Mouse (Mus musculus): ENCODE results near the gene 2810006K23Rik. TPM values are rescaled to one million over a fixed set of nuclear protein-coding genes. Genes with fewer than 3 reads are reported as not detected.
A peak's percentile ranks its signal among the peaks of the same experiment; 100 is the strongest.
"Not testable (repeated sequence)": the region's sequence is repeated elsewhere in the genome, so short reads cannot be mapped to it uniquely, and the experiment has no call there.

2810006K23Rik gene
- 18.0 and 20.0 TPM in 2 replicates for polyA plus RNA-seq (2016; fragmentation: Nextera tagmentation; extraction: Ambion mirVana)

DNA sequence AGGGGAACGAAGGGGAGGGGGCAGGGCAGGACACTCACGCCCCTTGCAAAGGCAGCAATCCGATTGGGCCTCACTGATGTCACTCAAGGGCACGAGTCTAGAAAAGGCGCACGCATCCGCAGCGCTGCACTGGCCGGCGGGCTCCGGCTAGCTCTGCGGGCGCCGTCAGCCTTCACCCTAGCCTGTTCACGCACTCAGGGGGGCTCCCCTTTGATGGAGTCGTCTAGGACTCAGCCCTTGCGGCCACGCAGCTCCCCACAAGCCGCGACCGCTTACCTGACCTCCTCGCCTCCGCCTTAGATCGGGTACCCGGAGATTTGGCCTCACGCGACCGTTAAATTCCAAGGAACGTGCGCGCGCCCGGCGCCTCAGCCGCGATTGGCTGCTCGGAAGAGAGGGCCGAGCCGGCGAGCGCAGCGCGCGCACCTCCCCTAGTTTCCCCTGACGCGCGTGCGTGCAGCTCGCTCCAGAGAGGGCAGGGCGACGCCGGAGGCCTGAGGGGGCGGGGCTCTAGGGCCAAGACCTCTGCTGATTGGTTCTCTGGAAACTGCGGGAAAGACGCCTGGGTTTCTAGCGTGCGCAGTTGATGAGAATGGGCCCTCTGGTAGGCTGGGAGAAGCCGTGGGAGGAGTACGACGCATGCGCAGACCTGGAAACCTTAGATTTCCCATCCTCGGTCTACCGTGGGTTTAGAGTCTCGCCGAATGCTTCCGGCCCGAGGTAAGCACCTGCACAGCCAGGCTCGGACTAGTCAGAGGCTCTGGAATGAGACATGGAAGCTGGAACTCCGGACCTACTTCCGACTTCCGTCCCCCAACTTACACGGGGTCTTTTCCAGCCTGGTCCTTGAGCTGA is at the start of gene 2810006K23Rik, which contains the start of gene Mphosph9:
Gene 2810006K23Rik, plus strand, starts transcription at position 580 of the 855 bp plus-strand sequence.
Gene Mphosph9, minus strand, starts transcription at position 463 of the 855 bp plus-strand sequence.
- Histone ChIP-seq H3K27me3 (ENCODE audit: low read depth, poor library complexity, severe bottlenecking) (no peaks in the 10 kb centered on the region), H3K27ac (peak within 1 kb of the TSS; percentile 97), H3K36me3 (peaks cover 20% of the 10 kb centered on the region), H3K9me3 (replicated peaks) (no peaks in the 10 kb centered on the region), H3K4me1 (peaks cover 20% of the 10 kb centered on the region), H3K4me3 (peak within 1 kb of the TSS; percentile 71)
- under 1% methylated on average over 72 of the region's 72 CpGs for WGBS
- peak; percentile 99 for DNase-seq (ENCODE audit: low spot score)

GRCm38 (mm10) chr5:124282854-124283253 is 45.0 kb upstream of the 2810006K23Rik start:
- H3K4me3 ChIP-seq = no peak overlapping the region
- H3K27ac ChIP-seq = no peak overlapping the region
- no peaks in the 10 kb centered on the region for H3K4me1 ChIP-seq
- 90% methylated on average over 2 of the region's 2 CpGs for WGBS
- H3K9me3 ChIP-seq (replicated peaks) = no peaks in the 10 kb centered on the region
- H3K36me3 ChIP-seq = peaks cover 93% of the 10 kb centered on the region
- no peak for DNase-seq (ENCODE audit: low spot score)
- H3K27me3 ChIP-seq (ENCODE audit: low read depth, poor library complexity, severe bottlenecking) = no peaks in the 10 kb centered on the region

- Histone ChIP-seq H3K27me3 (ENCODE audit: low read depth, poor library complexity, severe bottlenecking) (no peaks in the 10 kb centered on the region), H3K4me3 (no peak overlapping the region), H3K4me1 (no peaks in the 10 kb centered on the region), H3K36me3 (peaks cover 93% of the 10 kb centered on the region), H3K27ac (no peak overlapping the region), H3K9me3 (replicated peaks) (no peaks in the 10 kb centered on the region)
- DNase-seq (ENCODE audit: low spot score) = no peak
- 71% methylated on average over 3 of the region's 3 CpGs for whole genome bisulfite sequencing
Measured at GRCm38 (mm10) chr5:124284330-124284729, 43.6 kb upstream of the 2810006K23Rik start.

DNA sequence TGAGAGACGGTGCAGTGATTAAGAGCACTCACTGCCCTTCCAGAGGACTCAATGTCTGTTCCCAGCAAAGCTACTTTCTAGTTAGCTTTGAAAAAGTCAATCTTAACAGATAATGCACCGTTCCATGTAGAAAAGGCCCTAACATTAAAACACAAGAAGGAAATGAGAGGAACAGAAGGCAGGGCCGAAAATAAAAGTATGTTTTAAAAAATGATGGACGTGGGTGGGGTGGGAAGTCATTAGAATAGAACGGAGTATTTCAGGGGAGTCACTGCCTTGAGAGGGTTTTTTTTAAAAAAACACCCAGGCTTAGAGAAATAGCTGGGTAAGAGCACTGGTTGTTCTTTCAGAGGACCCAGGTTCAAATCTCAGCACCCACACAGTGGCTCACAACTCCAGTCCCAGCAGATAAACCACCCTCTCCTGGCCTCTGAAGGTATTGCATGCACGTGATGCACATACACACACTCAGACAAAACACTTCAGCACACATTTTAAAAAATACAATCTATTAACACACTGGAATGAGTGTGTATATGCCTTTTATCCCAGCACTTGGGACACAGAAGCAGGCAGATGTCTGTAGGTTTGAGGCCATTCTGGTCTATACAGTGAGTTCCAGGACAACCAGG is 40.2 kb upstream of the 2810006K23Rik start:
- Histone ChIP-seq H3K4me3 (no peak overlapping the region), H3K36me3 (peaks cover 93% of the 10 kb centered on the region), H3K27me3 (ENCODE audit: low read depth, poor library complexity, severe bottlenecking) (no peaks in the 10 kb centered on the region), H3K27ac (no peak overlapping the region), H3K9me3 (replicated peaks) (no peaks in the 10 kb centered on the region), H3K4me1 (no peaks in the 10 kb centered on the region)
- WGBS = 95% methylated on average over 6 of the region's 6 CpGs
- no peak for DNase-seq (ENCODE audit: low spot score)

DNA sequence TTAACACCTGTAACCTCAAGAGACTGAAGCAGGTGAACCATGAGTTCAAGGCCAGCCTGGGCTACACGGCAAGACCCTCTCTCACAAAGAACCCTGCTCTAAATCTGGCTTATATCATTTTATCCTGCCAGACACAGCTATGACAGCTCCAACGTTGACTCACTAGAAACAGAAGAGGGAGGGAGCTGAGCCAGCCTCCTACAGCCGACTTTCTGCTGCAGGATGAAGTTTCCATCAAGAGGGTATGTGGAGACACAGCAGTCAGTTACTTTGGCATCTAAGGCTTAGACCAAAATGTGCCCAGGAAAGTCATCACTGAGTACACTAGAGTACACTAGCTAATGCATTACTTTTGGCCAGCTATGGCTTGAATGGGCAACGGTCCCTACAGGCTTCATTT is 37.7 kb upstream of the 2810006K23Rik start:
- Histone ChIP-seq H3K36me3 (peaks cover 96% of the 10 kb centered on the region), H3K4me3 (no peak overlapping the region), H3K9me3 (replicated peaks) (no peaks in the 10 kb centered on the region), H3K4me1 (no peaks in the 10 kb centered on the region), H3K27me3 (ENCODE audit: low read depth, poor library complexity, severe bottlenecking) (no peaks in the 10 kb centered on the region), H3K27ac (no peak overlapping the region)
- DNase-seq (ENCODE audit: low spot score) = no peak
- 94% methylated on average over 4 of the region's 4 CpGs for WGBS

DNA sequence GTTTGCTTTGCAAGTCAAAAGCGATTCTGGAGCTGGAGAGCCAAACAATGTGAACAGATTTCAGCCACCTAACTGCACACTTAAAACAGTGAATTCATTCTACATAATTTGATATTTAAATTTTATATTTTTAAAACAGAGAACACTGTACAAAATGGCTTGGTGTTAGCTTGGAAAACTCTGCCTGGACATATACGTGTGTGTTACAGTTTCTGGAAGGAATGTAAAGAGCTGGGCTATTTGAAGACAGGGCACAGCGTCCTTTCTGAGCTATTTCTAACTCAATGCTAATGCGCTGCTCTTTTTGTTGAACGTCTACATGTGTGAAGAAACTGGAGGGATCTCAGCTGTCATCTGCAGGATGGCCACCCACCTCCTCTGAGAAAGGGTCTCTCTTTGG is 33.9 kb upstream of the 2810006K23Rik start:
- H3K27me3 ChIP-seq (ENCODE audit: low read depth, poor library complexity, severe bottlenecking) = no peaks in the 10 kb centered on the region
- no peaks in the 10 kb centered on the region for H3K9me3 ChIP-seq (replicated peaks)
- H3K27ac ChIP-seq = no peak overlapping the region
- H3K4me1 ChIP-seq = no peaks in the 10 kb centered on the region
- H3K36me3 ChIP-seq = peaks cover 96% of the 10 kb centered on the region
- DNase-seq (ENCODE audit: low spot score) = no peak
- 92% methylated on average over 5 of the region's 5 CpGs for WGBS
- H3K4me3 ChIP-seq = no peak overlapping the region

- 95% methylated on average over 4 of the region's 4 CpGs for WGBS
- H3K9me3 ChIP-seq (replicated peaks) = no peaks in the 10 kb centered on the region
- DNase-seq (ENCODE audit: low spot score) = no peak
- H3K27ac ChIP-seq = no peak overlapping the region
- H3K27me3 ChIP-seq (ENCODE audit: low read depth, poor library complexity, severe bottlenecking) = no peaks in the 10 kb centered on the region
- H3K4me1 ChIP-seq = no peaks in the 10 kb centered on the region
- no peak overlapping the region for H3K4me3 ChIP-seq
- peaks cover 90% of the 10 kb centered on the region for H3K36me3 ChIP-seq
Measured at GRCm38 (mm10) chr5:124296475-124296874, 31.4 kb upstream of the 2810006K23Rik start.

GRCm38 (mm10) chr5:124299307-124299706 is 28.6 kb upstream of the 2810006K23Rik start:
- H3K9me3 ChIP-seq (replicated peaks); H3K4me1 ChIP-seq; H3K4me3 ChIP-seq; DNase-seq (ENCODE audit: low spot score); H3K27ac ChIP-seq; H3K27me3 ChIP-seq (ENCODE audit: low read depth, poor library complexity, severe bottlenecking): not testable (repeated sequence)
- 64% methylated on average over 4 of the region's 4 CpGs for WGBS
- H3K36me3 ChIP-seq = peaks cover 85% of the 10 kb centered on the region

GRCm38 (mm10) chr5:124300132-124300531 is 27.8 kb upstream of the 2810006K23Rik start:
- no peak overlapping the region for H3K4me3 ChIP-seq
- H3K9me3 ChIP-seq (replicated peaks) = no peaks in the 10 kb centered on the region
- 71% methylated on average over 4 of the region's 4 CpGs for WGBS
- DNase-seq (ENCODE audit: low spot score) = no peak
- no peaks in the 10 kb centered on the region for H3K27me3 ChIP-seq (ENCODE audit: low read depth, poor library complexity, severe bottlenecking)
- no peak overlapping the region for H3K27ac ChIP-seq
- H3K36me3 ChIP-seq = peaks cover 86% of the 10 kb centered on the region
- no peaks in the 10 kb centered on the region for H3K4me1 ChIP-seq

DNA sequence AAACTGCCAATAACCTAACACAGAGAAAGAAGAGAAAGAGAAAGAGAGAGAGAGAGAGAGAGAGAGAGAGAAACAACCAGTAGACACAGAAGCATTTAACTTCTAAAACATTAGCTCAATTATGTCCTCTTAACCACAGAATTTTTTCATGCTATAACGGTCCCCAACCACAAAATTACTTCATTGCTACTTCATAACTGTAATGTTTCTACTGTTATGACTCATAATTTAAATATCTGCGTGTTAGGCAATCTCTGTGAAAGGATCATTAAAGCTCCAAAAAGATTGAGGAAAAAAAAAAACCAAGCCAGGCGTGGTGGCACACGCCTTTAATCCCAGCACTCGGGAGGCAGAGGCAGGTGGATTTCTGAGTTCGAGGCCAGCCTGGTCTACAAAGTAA is 25.0 kb upstream of the 2810006K23Rik start:
- not testable (repeated sequence) for H3K4me1 ChIP-seq; H3K4me3 ChIP-seq; H3K27me3 ChIP-seq (ENCODE audit: low read depth, poor library complexity, severe bottlenecking); H3K9me3 ChIP-seq (replicated peaks); DNase-seq (ENCODE audit: low spot score); H3K27ac ChIP-seq
- peaks cover 87% of the 10 kb centered on the region for H3K36me3 ChIP-seq
- 92% methylated on average over 6 of the region's 6 CpGs for WGBS

DNA sequence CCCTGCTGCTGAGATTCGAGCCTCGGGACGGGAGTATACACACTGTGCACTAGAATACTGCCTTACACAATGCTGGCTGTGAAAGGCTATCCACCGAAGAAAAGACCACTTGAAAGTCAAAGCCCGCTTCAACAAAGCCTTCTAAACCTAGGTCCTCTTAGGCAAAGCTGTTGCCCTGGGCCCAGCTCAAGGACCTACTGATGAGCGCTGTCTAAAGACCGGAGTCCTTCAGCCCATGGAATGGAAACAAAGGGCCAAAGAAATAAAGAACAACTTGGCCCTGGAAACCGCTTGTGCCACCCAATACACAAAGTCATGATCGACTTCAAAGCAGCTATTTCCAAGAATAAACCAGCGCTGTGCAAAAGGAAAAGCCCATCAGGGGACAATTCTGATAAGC is 18.7 kb upstream of the 2810006K23Rik start:
- Histone ChIP-seq H3K9me3 (replicated peaks) (no peaks in the 10 kb centered on the region), H3K27me3 (ENCODE audit: low read depth, poor library complexity, severe bottlenecking) (no peaks in the 10 kb centered on the region), H3K36me3 (peaks cover 98% of the 10 kb centered on the region), H3K4me3 (no peak overlapping the region), H3K4me1 (no peaks in the 10 kb centered on the region), H3K27ac (no peak overlapping the region)
- no peak for DNase-seq (ENCODE audit: low spot score)
- WGBS = 96% methylated on average over 10 of the region's 10 CpGs

DNA sequence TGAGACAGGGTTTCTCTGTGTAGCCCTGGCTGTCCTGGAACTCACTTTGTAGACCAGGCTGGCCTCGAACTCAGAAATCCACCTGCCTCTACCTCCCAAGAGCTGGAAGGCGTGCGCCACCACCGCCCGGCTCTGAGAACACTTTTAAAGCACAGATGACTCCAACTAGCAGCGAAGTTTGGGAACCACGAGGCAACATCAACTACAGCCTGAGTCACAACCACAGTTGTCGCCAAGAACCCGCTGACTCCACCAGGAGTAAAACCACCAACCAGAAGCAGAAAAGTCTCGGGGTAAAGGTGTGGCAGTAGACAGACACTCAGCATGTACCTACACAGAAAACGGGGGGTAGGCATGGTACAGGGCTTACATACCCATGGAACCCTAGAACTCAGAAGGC is 17.8 kb upstream of the 2810006K23Rik start:
- H3K36me3 ChIP-seq = peaks cover 100% of the 10 kb centered on the region
- H3K9me3 ChIP-seq (replicated peaks) = no peaks in the 10 kb centered on the region
- H3K27me3 ChIP-seq (ENCODE audit: low read depth, poor library complexity, severe bottlenecking) = no peaks in the 10 kb centered on the region
- no peaks in the 10 kb centered on the region for H3K4me1 ChIP-seq
- WGBS = 95% methylated on average over 11 of the region's 11 CpGs
- H3K27ac ChIP-seq = no peak overlapping the region
- DNase-seq (ENCODE audit: low spot score) = no peak
- H3K4me3 ChIP-seq = no peak overlapping the region

DNA sequence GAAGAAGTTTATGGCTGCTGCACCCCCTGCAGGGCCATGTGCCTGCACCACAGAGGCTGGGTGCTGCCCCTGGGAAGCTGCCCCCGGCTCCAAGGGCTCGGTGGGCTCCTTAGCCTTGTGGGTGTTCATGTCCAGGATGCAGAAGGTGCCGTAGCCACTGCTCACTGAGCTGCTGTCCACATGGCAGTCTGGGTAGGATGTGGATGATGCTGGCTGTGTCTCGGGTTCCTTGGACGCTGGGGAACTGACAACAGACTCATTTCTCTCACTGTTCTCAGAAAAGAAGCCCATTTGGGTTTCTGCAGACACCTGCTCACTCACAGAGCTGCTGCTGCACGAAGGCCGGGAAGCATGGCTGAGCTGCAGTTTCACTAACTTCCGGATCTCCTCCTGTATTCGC is 12.4 kb upstream of the 2810006K23Rik start:
- H3K4me3 ChIP-seq = no peak overlapping the region
- WGBS = 93% methylated on average over 9 of the region's 9 CpGs
- H3K9me3 ChIP-seq (replicated peaks) = no peaks in the 10 kb centered on the region
- H3K27ac ChIP-seq = no peak overlapping the region
- DNase-seq (ENCODE audit: low spot score) = no peak
- peaks cover 95% of the 10 kb centered on the region for H3K36me3 ChIP-seq
- H3K27me3 ChIP-seq (ENCODE audit: low read depth, poor library complexity, severe bottlenecking) = no peaks in the 10 kb centered on the region
- no peaks in the 10 kb centered on the region for H3K4me1 ChIP-seq
